ENCODE assay signal across 7 mouse cellular contexts in genomic region chr3:86224314-86224563, GRCm38 (mm10). TPM values are rescaled to one million over a fixed set of nuclear protein-coding genes. Genes with fewer than 3 reads are reported as not detected.
A peak's percentile ranks its signal among the peaks of the same experiment; 100 is the strongest.
DNase-seq lines count a peak whose midpoint lies in the region; ATAC-seq and TF ChIP-seq lines count a peak whose summit lies in the region.

No protein-coding gene starts in this region.

- peak overlapping the region; percentile 94 for H3K4me2 ChIP-seq in lung, postnatal 0 days (replicated peaks; ENCODE audit: low read depth, low read length)
- peak overlapping the region; percentile 90 for H3K4me2 ChIP-seq in limb, embryonic 11.5 days (ENCODE audit: low read depth, severe bottlenecking)

- no peak for ATAC-seq in lung, postnatal 0 days
- no peak; the same call in 1 of the 2 replicates for ATAC-seq in limb, embryonic 11.5 days (ENCODE audit: insufficient number of reproducible peaks, low FRiP score, low TSS enrichment, low read depth)
- ATAC-seq in cerebellum, adult (ENCODE audit: insufficient number of reproducible peaks, low FRiP score, low TSS enrichment) = no peak

- no peak for TF ChIP-seq CTCF in lung, postnatal 0 days (IDR thresholded peaks at IDR 0.05)
- TF ChIP-seq CTCF in embryonic fibroblast, embryonic 13.5 days (IDR thresholded peaks at IDR 0.05; ENCODE audit: borderline replicate concordance, insufficient read depth, low read length) = no peak
- no peak for TF ChIP-seq CTCF in small intestine, adult 2 months (IDR thresholded peaks at IDR 0.05; ENCODE audit: extremely low read depth, insufficient read length, insufficient replicate concordance, low read depth, low read length)

- TF ChIP-seq POLR2A in embryonic fibroblast, embryonic 13.5 days (IDR thresholded peaks at IDR 0.05; ENCODE audit: low read depth, low read length) = peak; percentile 15; the same call in 1 of the 2 replicates
- TF ChIP-seq POLR2A in small intestine, adult 2 months (IDR thresholded peaks at IDR 0.05; ENCODE audit: low read depth, low read length) = no peak

- peak overlapping the region; percentile 93 for H3K27ac ChIP-seq in lung, postnatal 0 days (ENCODE audit: low read length)
- no peak overlapping the region for H3K27ac ChIP-seq in embryonic fibroblast, embryonic 13.5 days (ENCODE audit: insufficient read depth, low read length)
- H3K27ac ChIP-seq in limb, embryonic 11.5 days (replicated peaks; ENCODE audit: low read depth, low read length) = peak overlapping the region; percentile 73
- peak overlapping the region; percentile 98 for H3K27ac ChIP-seq in small intestine, adult 2 months (ENCODE audit: insufficient read depth, low read depth, low read length)

- peak overlapping the region; percentile 98 for H3K4me3 ChIP-seq in lung, postnatal 0 days (ENCODE audit: low read depth, low read length)
- peak overlapping the region; percentile 77 for H3K4me3 ChIP-seq in embryonic fibroblast, embryonic 13.5 days (ENCODE audit: insufficient read depth, low read length)
- peak overlapping the region; percentile 89 for H3K4me3 ChIP-seq in limb, embryonic 11.5 days (ENCODE audit: low read depth, low read length)
- H3K4me3 ChIP-seq in small intestine, adult 2 months (ENCODE audit: low read depth, low read length) = peak overlapping the region; percentile 90

- 6% methylated on average over 16 of the region's 28 CpGs for WGBS in lung, postnatal 0 days
- 1% methylated on average over 26 of the region's 28 CpGs for WGBS in limb, embryonic 11.5 days
- WGBS in small intestine, adult 2 months = under 1% methylated on average over 28 of the region's 28 CpGs

- no peaks in the 10 kb centered on the region for H3K9me3 ChIP-seq in lung, postnatal 0 days (ENCODE audit: low read length)
- no peaks in the 10 kb centered on the region for H3K9me3 ChIP-seq in limb, embryonic 11.5 days (ENCODE audit: control insufficient read depth, low read length)

- no peaks in the 10 kb centered on the region for H3K27me3 ChIP-seq in lung, postnatal 0 days (replicated peaks; ENCODE audit: insufficient read depth, low read length)
- no peaks in the 10 kb centered on the region for H3K27me3 ChIP-seq in limb, embryonic 11.5 days (ENCODE audit: control insufficient read depth, insufficient read depth, low read length)
- no peaks in the 10 kb centered on the region for H3K27me3 ChIP-seq in small intestine, adult 2 months (ENCODE audit: control insufficient read depth, insufficient read depth, low read length)

- H3K36me3 ChIP-seq in lung, postnatal 0 days (ENCODE audit: insufficient read depth, low read length) = no peaks in the 10 kb centered on the region
- H3K36me3 ChIP-seq in limb, embryonic 11.5 days (ENCODE audit: control insufficient read depth, insufficient read depth, low read length) = no peaks in the 10 kb centered on the region
- no peaks in the 10 kb centered on the region; the same call in none of the 2 replicates for H3K36me3 ChIP-seq in small intestine, adult 2 months (ENCODE audit: control insufficient read depth, insufficient read depth, low read length)

- peaks cover 6% of the 10 kb centered on the region; the same call in 1 of the 2 replicates for H3K4me1 ChIP-seq in lung, postnatal 0 days (ENCODE audit: insufficient read depth, low read depth, low read length)
- H3K4me1 ChIP-seq in embryonic fibroblast, embryonic 13.5 days (ENCODE audit: control insufficient read depth, insufficient read depth, low read length) = no peaks in the 10 kb centered on the region
- H3K4me1 ChIP-seq in limb, embryonic 11.5 days (ENCODE audit: control insufficient read depth, insufficient read depth, low read length) = no peaks in the 10 kb centered on the region
- H3K4me1 ChIP-seq in small intestine, adult 2 months (ENCODE audit: control insufficient read depth, insufficient read depth, insufficient read length, low read length) = peaks cover 7% of the 10 kb centered on the region; the same call in 1 of the 2 replicates

- peak overlapping the region; percentile 76 for H3K9ac ChIP-seq in lung, postnatal 0 days (replicated peaks; ENCODE audit: low read depth)
- H3K9ac ChIP-seq in limb, embryonic 11.5 days (ENCODE audit: low read length) = peak overlapping the region; percentile 82

- TF ChIP-seq EP300 in lung, postnatal 0 days (IDR thresholded peaks at IDR 0.05) = no peak

- DNase-seq in lung, postnatal 0 days (ENCODE audit: low spot score) = no peak
- DNase-seq in lung, postnatal 14 days = no peak
- DNase-seq in limb, embryonic 11.5 days (ENCODE audit: low spot score) = no peak
- DNase-seq in cerebellum, postnatal 36 days = no peak

RNA-seq across cellular contexts. Expression of gene Lrba, which starts 0.2 kb away (rescaled TPM):
- 2.5 and 2.9 TPM in 2 replicates for polyA plus RNA-seq in lung, postnatal 0 days (2015; fragmentation: Nextera tagmentation; extraction: Ambion mirVana)
- 11.6 and 17.8 TPM in 2 replicates for polyA plus RNA-seq in embryonic fibroblast, embryonic 13.5 days (2011; ENCODE audit: insufficient read length, low read depth, missing spikeins)
- polyA plus RNA-seq in limb, embryonic 11.5 days (2014; fragmentation: Nextera tagmentation; extraction: Ambion mirVana) = 11.1 and 11.9 TPM in 2 replicates
- 10.0 and 41.1 TPM in 2 replicates for polyA plus RNA-seq in small intestine, adult 2 months (2012; rRNA removed)
